Mouse (Mus musculus): ENCODE data around the gene Foxp3. TPM values are rescaled to one million over a fixed set of nuclear protein-coding genes. Genes with fewer than 3 reads are reported as not detected.

The Foxp3 gene
- polyA plus RNA-seq, 1 experiment from 2014 or later: 0.09 TPM

- Histone ChIP-seq H3K27me3 (ENCODE audit: poor library complexity, severe bottlenecking) (peaks cover 21% of the 10 kb centered on the region; the same call in 1 of the 2 replicates), H3K4me3 (peak within 1 kb of the TSS; percentile 58), H3K4me1 (peaks cover 18% of the 10 kb centered on the region), H3K9me3 (no peaks in the 10 kb centered on the region), H3K27ac (peak within 1 kb of the TSS; percentile 76), H3K36me3 (replicated peaks) (no peaks in the 10 kb centered on the region)
- 18% methylated on average over 41 of the region's 42 CpGs for WGBS
- peak; percentile 82 for DNase-seq (ENCODE audit: extremely low spot score, low spot score)
Measured at GRCm38 (mm10) chrX:7638401-7639091, 65.1 kb downstream of the Foxp3 start, which contains the start of gene Syp. Syp (plus strand) TSS chrX:7638471.

GRCm38 (mm10) chrX:7639536-7640325 lies 66.3 kb downstream of the Foxp3 start:
- Histone ChIP-seq H3K4me1 (peaks cover 18% of the 10 kb centered on the region), H3K4me3 (peak overlapping the region; percentile 58)
- WGBS: 23% methylated on average over 13 of the region's 13 CpGs

GRCm38 (mm10) chrX:7640785-7641184 lies 67.3 kb downstream of the Foxp3 start:
- DNase-seq (ENCODE audit: extremely low spot score, low spot score): no peak
- H3K36me3 ChIP-seq (replicated peaks): no peaks in the 10 kb centered on the region
- peaks cover 18% of the 10 kb centered on the region for H3K4me1 ChIP-seq
- 45% methylated on average over 11 of the region's 12 CpGs for WGBS
- H3K9me3 ChIP-seq: no peaks in the 10 kb centered on the region
- no peak overlapping the region for H3K27ac ChIP-seq
- H3K27me3 ChIP-seq (ENCODE audit: poor library complexity, severe bottlenecking): peaks cover 21% of the 10 kb centered on the region; the same call in 1 of the 2 replicates
- no peak overlapping the region for H3K4me3 ChIP-seq

More at GRCm38 (mm10) chrX:7639536-7640325, 66.3 kb downstream of the Foxp3 start:
- no peak for DNase-seq (ENCODE audit: extremely low spot score, low spot score)
- no peak overlapping the region for H3K27ac ChIP-seq
- H3K9me3 ChIP-seq: no peaks in the 10 kb centered on the region
- H3K36me3 ChIP-seq (replicated peaks): no peaks in the 10 kb centered on the region
- H3K27me3 ChIP-seq (ENCODE audit: poor library complexity, severe bottlenecking): peaks cover 21% of the 10 kb centered on the region; the same call in 1 of the 2 replicates

Other genes starting within 250 kb of the Foxp3 start
- gene Usp27x, start 197.8 kb upstream of the Foxp3 start, polyA plus RNA-seq (2016; fragmentation: Nextera tagmentation; extraction: Ambion mirVana): 0.58 and 0.88 TPM in 2 replicates
- 1.3 and 1.6 TPM in 2 replicates for gene Ppp1r3f, start 639 bp downstream of the Foxp3 start, polyA plus RNA-seq (2016; fragmentation: Nextera tagmentation; extraction: Ambion mirVana)
- gene Ccdc22, start 31.9 kb downstream of the Foxp3 start, polyA plus RNA-seq (2016; fragmentation: Nextera tagmentation; extraction: Ambion mirVana): 35.8 and 38.0 TPM in 2 replicates
- 0.02 TPM in 1 of 2 replicates, not detected in the other for gene Cacna1f, start 33.4 kb downstream of the Foxp3 start, polyA plus RNA-seq (2016; fragmentation: Nextera tagmentation; extraction: Ambion mirVana)
- gene Syp, start 64.8 kb downstream of the Foxp3 start, polyA plus RNA-seq (2016; fragmentation: Nextera tagmentation; extraction: Ambion mirVana): 9.2 and 11.6 TPM in 2 replicates
- 3.2 and 3.6 TPM in 2 replicates for gene Prickle3, start 83.6 kb downstream of the Foxp3 start, polyA plus RNA-seq (2016; fragmentation: Nextera tagmentation; extraction: Ambion mirVana)
- 49.7 and 50.4 TPM in 2 replicates for gene Plp2, start 97.7 kb downstream of the Foxp3 start, polyA plus RNA-seq (2016; fragmentation: Nextera tagmentation; extraction: Ambion mirVana)
- gene Magix, start 107.6 kb downstream of the Foxp3 start, polyA plus RNA-seq (2016; fragmentation: Nextera tagmentation; extraction: Ambion mirVana): 0.10 TPM in 1 of 2 replicates, not detected in the other
- 44.4 and 46.1 TPM in 2 replicates for gene Gpkow, start 123.5 kb downstream of the Foxp3 start, polyA plus RNA-seq (2016; fragmentation: Nextera tagmentation; extraction: Ambion mirVana)
- gene Wdr45, start 140.7 kb downstream of the Foxp3 start, polyA plus RNA-seq (2016; fragmentation: Nextera tagmentation; extraction: Ambion mirVana): 16.3 and 20.0 TPM in 2 replicates
- gene Gm45208, start 148.6 kb downstream of the Foxp3 start, polyA plus RNA-seq (2016; fragmentation: Nextera tagmentation; extraction: Ambion mirVana): 0.47 TPM in 1 of 2 replicates, not detected in the other
- 76.5 and 78.4 TPM in 2 replicates for gene Praf2, start 154.8 kb downstream of the Foxp3 start, polyA plus RNA-seq (2016; fragmentation: Nextera tagmentation; extraction: Ambion mirVana)
- gene Ccdc120, start 177.3 kb downstream of the Foxp3 start, polyA plus RNA-seq (2016; fragmentation: Nextera tagmentation; extraction: Ambion mirVana): 14.5 and 19.3 TPM in 2 replicates
- gene Tfe3, start 188.9 kb downstream of the Foxp3 start, polyA plus RNA-seq (2016; fragmentation: Nextera tagmentation; extraction: Ambion mirVana): 25.3 and 29.3 TPM in 2 replicates
- 45.6 TPM in 2 replicates for gene Gripap1, start 216.1 kb downstream of the Foxp3 start, polyA plus RNA-seq (2016; fragmentation: Nextera tagmentation; extraction: Ambion mirVana)
- gene Kcnd1, start 248.6 kb downstream of the Foxp3 start, polyA plus RNA-seq (2016; fragmentation: Nextera tagmentation; extraction: Ambion mirVana): 0.87 and 1.0 TPM in 2 replicates